Mouse (Mus musculus) small intestine, adult 2 months (tissue): ENCODE data around the gene Dlg2.

Source experiments
- CTCF ChIP-seq: fragments of 200-500 bp; IDR thresholded peaks from 2 replicates; pipeline ENCODE4 v1.5.1; 2012; ENCODE audit warnings: low read depth, mild to moderate bottlenecking, control low read depth, inconsistent platforms, low read length, moderate library complexity, mixed read lengths; ENCODE audit not compliant: insufficient replicate concordance, insufficient read length; ENCODE audit errors: extremely low read depth
- POLR2A ChIP-seq: fragments of 200-500 bp; IDR thresholded peaks from 2 replicates; pipeline ENCODE4 v1.6.1; 2012; ENCODE audit warnings: low read depth, mild to moderate bottlenecking, control low read depth, inconsistent platforms, low read length, moderate library complexity

DNA sequence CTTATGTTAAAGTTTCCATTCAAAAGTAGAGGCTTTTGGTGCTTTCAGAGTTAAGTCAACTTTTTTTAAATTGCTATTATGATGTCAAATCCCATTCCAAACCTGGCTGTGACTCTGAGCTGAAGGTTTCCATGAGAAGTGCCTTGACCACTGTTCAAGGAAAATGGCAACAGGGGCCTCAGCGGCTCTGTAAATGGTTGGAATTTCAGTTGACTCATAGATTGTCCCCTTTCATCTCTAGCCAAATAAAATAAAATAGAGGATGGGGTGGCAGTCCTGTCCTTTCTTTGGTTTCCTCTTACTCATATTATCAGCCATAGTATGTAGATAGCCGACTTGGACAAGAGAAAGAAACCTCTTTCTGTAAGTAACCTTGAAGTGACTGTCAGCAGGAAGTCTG is 1401.3 kb downstream of the Dlg2 start:
- TF ChIP-seq POLR2A = no peak
- TF ChIP-seq CTCF = no peak
